Mouse (Mus musculus) liver, embryonic 14.5 days (tissue): ENCODE measurements around the gene Abcc4. TPM values are rescaled to one million over a fixed set of nuclear protein-coding genes. Genes with fewer than 3 reads are reported as not detected.
"Not testable (repeated sequence)": the region's sequence is repeated elsewhere in the genome, so short reads cannot be mapped to it uniquely, and the experiment has no call there.

ENCODE experiments used
- ATAC-seq: fragments of 200-750 bp; cut with Nextera tagmentation; 2 replicates; pipeline ENCODE4 v1.8.0; 2017; ENCODE audit warnings: moderate number of reproducible peaks, mild to moderate bottlenecking, moderate library complexity; ENCODE audit not compliant: insufficient read depth
- DNase-seq, 3 experiments: peaks; one replicate each; pipeline ENCODE4 v3.0.0-alpha.2; 2012 to 2013; ENCODE audit warnings: low read depth in 3 of 3, low spot score in 3 of 3
- H3K27ac ChIP-seq: fragments of 300-500 bp; sonication (generic); 2 replicates; pipeline ENCODE4 v1.5.1; 2014; ENCODE audit warnings: moderate library complexity, mild to moderate bottlenecking, control low read depth, inconsistent platforms
- H3K27me3 ChIP-seq: fragments of 300-500 bp; sonication (generic); 2 replicates; pipeline ENCODE4 v1.6.1; 2014; ENCODE audit warnings: mild to moderate bottlenecking, low read length, moderate library complexity; ENCODE audit not compliant: control insufficient read depth, insufficient read depth
- H3K36me3 ChIP-seq: fragments of 300-500 bp; sonication (generic); replicated peaks from 2 replicates; pipeline ENCODE4 v1.6.1; 2014; ENCODE audit warnings: low read depth; ENCODE audit not compliant: control insufficient read depth, insufficient read depth
- H3K4me1 ChIP-seq, 2 experiments: fragments of 200-500 bp in 1 of 2; fragments of 300-500 bp in 1 of 2; sonication (generic) in 1 of 2; replicated peaks; 2 replicates each; pipeline ENCODE4 v1.6.1; 2012 to 2014; ENCODE audit warnings: antibody characterized with exemption in 1 of 2, inconsistent platforms in 1 of 2, low read length in 1 of 2; ENCODE audit not compliant: control insufficient read depth in 2 of 2, insufficient read depth in 2 of 2
- H3K4me2 ChIP-seq: fragments of 300-500 bp; sonication (generic); 2 replicates; pipeline ENCODE4 v1.6.1; 2014; ENCODE audit warnings: low read depth, mild to moderate bottlenecking, control low read depth, moderate library complexity
- H3K4me3 ChIP-seq, 2 experiments: fragments of 200-500 bp in 1 of 2; fragments of 300-500 bp in 1 of 2; sonication (generic) in 1 of 2; 2 replicates each; pipeline ENCODE4 v1.5.1; 2012 to 2014; ENCODE audit warnings: low read depth in 2 of 2, low read length in 2 of 2, mild to moderate bottlenecking in 2 of 2, control low read depth in 1 of 2, inconsistent platforms in 1 of 2, moderate library complexity in 1 of 2; ENCODE audit not compliant: insufficient read depth in 1 of 2
- H3K9ac ChIP-seq: fragments of 300-500 bp; sonication (generic); replicated peaks from 2 replicates; pipeline ENCODE4 v1.6.1; 2014; ENCODE audit warnings: mild to moderate bottlenecking, control low read depth, moderate library complexity
- H3K9me3 ChIP-seq: fragments of 300-500 bp; sonication (generic); 2 replicates; pipeline ENCODE4 v1.6.1; 2016; ENCODE audit warnings: low read length, mixed read lengths; ENCODE audit not compliant: control insufficient read depth
- CTCF ChIP-seq: IDR thresholded peaks from 2 replicates; pipeline ENCODE4 v1.5.1; 2016; ENCODE audit warnings: antibody characterized with exemption, low read depth, control low read depth
- EP300 ChIP-seq: IDR thresholded peaks from 2 replicates; pipeline ENCODE4 v1.6.1; 2016; ENCODE audit warnings: antibody characterized with exemption, low read depth
- WGBS: fragments of 180-500 bp; shearing (Covaris S2); extraction: QIAGEN DNeasy Blood & Tissue Kit; methylation state at CpG from one replicate; pipeline ENCODE4 v1.1.7; 2014; ENCODE audit not compliant: insufficient replicate concordance; 5-methylcytosine and 5-hydroxymethylcytosine counted together
- polyA plus RNA-seq, 2 experiments: library from polyadenylated mRNA; depleted of rRNA in 1 of 2; stranded (reverse) in 1 of 2; unstranded in 1 of 2; fragments of >200 nt; fragmentation: Nextera tagmentation in 1 of 2; extraction: Ambion mirVana in 1 of 2; gene quantifications; 2 replicates each; pipeline versions ENCODE4 v1.2.1 to v1.2.3; 2012 to 2014

Gene Abcc4
- polyA plus RNA-seq, 2 experiments = 1.4 to 1.9 TPM

- H3K4me1 ChIP-seq = peaks cover 0 to 4% of the 10 kb centered on the region in 2 experiments; a peak in 1 of 4 replicates
- TF ChIP-seq EP300 (no peak), CTCF (no peak)
- no peaks in the 10 kb centered on the region for H3K27me3 ChIP-seq
- no peak overlapping the region for H3K4me2 ChIP-seq
- no peak overlapping the region for H3K4me3 ChIP-seq
- WGBS = 53% methylated on average over 3 of the region's 3 CpGs
- DNase-seq = no peak
- ATAC-seq = peak; percentile 28; the same call in 1 of the 2 replicates
- H3K9me3 ChIP-seq = no peaks in the 10 kb centered on the region
- H3K36me3 ChIP-seq = no peaks in the 10 kb centered on the region
- H3K9ac ChIP-seq = no peak overlapping the region
- H3K27ac ChIP-seq = no peak overlapping the region
Observed at GRCm38 (mm10) chr14:118531539-118531938, 174.5 kb downstream of the Abcc4 start.

- no peaks in the 10 kb centered on the region for H3K36me3 ChIP-seq
- no peak overlapping the region for H3K9ac ChIP-seq
- no peaks in the 10 kb centered on the region for H3K4me1 ChIP-seq
- no peaks in the 10 kb centered on the region for H3K27me3 ChIP-seq
- H3K27ac ChIP-seq = no peak overlapping the region
- TF ChIP-seq EP300 (no peak), CTCF (no peak)
- no peak overlapping the region for H3K4me2 ChIP-seq
- ATAC-seq = no peak
- DNase-seq = no peak
- H3K9me3 ChIP-seq = no peaks in the 10 kb centered on the region
- WGBS = 42% methylated on average over 9 of the region's 9 CpGs
- H3K4me3 ChIP-seq = no peak overlapping the region
Observed at GRCm38 (mm10) chr14:118514280-118515031, 191.6 kb downstream of the Abcc4 start.

DNA sequence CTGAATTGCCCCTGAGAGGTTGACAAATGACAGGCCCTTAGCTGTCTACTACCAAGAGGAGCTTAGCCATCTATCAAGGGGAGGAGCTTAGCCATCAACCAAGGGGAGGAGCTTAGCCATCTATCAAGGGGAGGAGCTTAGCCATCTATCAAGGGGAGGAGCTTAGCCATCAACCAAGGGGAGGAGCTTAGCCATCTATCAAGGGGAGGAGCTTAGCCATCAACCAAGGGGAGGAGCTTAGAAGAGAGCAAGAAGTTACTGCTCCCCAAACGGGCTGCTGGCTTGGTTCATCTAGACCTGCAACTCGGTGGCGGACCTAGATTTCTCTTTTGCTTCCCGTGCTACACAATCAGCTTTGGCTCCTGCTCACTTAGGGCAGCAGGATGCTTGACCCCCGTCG lies 194.3 kb downstream of the Abcc4 start:
- not testable (repeated sequence) for H3K4me2 ChIP-seq, H3K27me3 ChIP-seq, H3K9me3 ChIP-seq, ATAC-seq, H3K36me3 ChIP-seq, DNase-seq, H3K4me3 ChIP-seq, H3K4me1 ChIP-seq, H3K27ac ChIP-seq, H3K9ac ChIP-seq
- 79% methylated on average over 6 of the region's 6 CpGs for WGBS

DNA sequence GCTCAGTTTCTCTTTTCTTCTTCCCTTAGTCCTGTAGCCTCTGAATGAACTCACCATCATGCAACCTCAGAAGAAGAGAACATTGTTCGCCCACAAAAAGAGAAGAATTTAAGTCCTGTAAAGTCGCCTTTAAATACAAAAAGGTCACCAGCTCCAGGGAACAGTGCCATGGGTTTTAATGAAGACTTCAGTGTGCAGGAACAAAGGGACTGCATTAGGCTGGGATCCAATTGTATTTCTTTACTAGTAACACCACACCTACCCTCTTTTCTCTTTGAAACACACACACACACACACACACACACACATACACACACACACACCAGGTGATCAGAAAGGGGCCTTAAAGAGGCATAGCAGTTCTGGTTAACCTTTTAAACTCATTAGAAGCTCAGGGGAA lies 195.2 kb downstream of the Abcc4 start:
- Histone ChIP-seq H3K9me3 (no peaks in the 10 kb centered on the region), H3K4me3 (no peak overlapping the region), H3K27me3 (no peaks in the 10 kb centered on the region), H3K9ac (no peak overlapping the region), H3K4me2 (no peak overlapping the region), H3K27ac (no peak overlapping the region), H3K4me1 (no peaks in the 10 kb centered on the region), H3K36me3 (no peaks in the 10 kb centered on the region)
- TF ChIP-seq CTCF (no peak), EP300 (no peak)
- ATAC-seq = no peak
- DNase-seq = no peak
- WGBS = 79% methylated on average over 2 of the region's 2 CpGs

GRCm38 (mm10) chr14:118510216-118510615 lies 195.8 kb downstream of the Abcc4 start:
- H3K36me3 ChIP-seq = no peaks in the 10 kb centered on the region
- H3K27me3 ChIP-seq = no peaks in the 10 kb centered on the region
- H3K9me3 ChIP-seq = no peaks in the 10 kb centered on the region
- no peak for ATAC-seq
- no peak overlapping the region for H3K4me2 ChIP-seq
- H3K9ac ChIP-seq = no peak overlapping the region
- DNase-seq = no peak
- TF ChIP-seq EP300 (no peak), CTCF (no peak)
- no peaks in the 10 kb centered on the region for H3K4me1 ChIP-seq
- no peak overlapping the region for H3K27ac ChIP-seq
- WGBS = 83% methylated on average over 5 of the region's 5 CpGs
- H3K4me3 ChIP-seq = no peak overlapping the region
